Mouse (Mus musculus): Measurements from ENCODE around the gene Ube2v1. TPM values are rescaled to one million over a fixed set of nuclear protein-coding genes. Genes with fewer than 3 reads are reported as not detected.

Gene Ube2v1
- polyA plus RNA-seq, 1 experiment from 2014 or later = 299 TPM

DNA sequence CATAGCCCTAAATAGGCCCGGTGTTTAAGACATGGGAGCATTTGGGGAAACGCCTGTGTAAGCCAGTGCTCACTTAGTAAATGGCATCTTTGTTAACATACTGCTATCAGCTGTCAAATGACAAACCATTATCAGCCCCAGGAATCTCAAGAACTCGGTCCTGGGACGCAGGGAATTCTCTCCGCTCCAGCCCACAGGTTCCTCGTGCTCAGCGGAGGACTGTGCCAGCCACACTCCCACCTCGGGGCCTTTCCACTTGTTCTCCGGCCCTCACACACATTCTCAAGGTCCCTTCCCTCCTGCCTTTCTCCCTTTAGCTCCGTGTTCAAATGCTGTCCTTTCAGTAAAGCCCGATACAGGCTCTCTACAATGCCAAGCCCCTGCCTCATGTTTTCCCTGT is 26.8 kb upstream of the Ube2v1 start:
- H3K4me3 ChIP-seq (replicated peaks; ENCODE audit: low read depth, low read length) = no peak overlapping the region
- 88% methylated on average over 11 of the region's 11 CpGs for WGBS
- no peak overlapping the region for H3K4me2 ChIP-seq (ENCODE audit: low read length)

DNA sequence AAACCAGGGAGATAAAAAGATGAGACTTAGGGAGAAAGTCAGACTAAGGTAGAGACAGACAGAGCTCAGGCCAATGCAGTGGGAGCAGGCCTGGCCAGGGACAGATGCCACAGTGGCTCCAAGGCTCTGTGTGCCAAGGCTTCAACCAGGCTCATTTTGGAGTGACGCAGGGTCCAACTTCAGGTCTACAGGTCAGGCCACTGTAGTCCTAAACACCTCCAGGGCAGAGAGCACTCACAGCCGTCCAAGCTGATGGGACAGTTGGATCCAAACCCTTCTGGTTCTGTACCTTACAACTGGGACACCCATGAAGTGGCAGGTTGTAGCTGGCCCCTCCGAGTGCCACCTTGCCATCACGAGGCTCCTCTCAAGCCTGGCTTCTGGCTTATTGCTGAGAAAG is 26.1 kb upstream of the Ube2v1 start:
- no peak overlapping the region for H3K4me3 ChIP-seq (replicated peaks; ENCODE audit: low read depth, low read length)
- peaks cover 17% of the 10 kb centered on the region for H3K36me3 ChIP-seq (ENCODE audit: control insufficient read depth, insufficient read depth, low read length)
- no peaks in the 10 kb centered on the region for H3K9me3 ChIP-seq (ENCODE audit: control insufficient read depth, low read length)
- 94% methylated on average over 4 of the region's 4 CpGs for WGBS
- H3K4me2 ChIP-seq (ENCODE audit: low read length) = no peak overlapping the region
- ATAC-seq (ENCODE audit: low FRiP score, low TSS enrichment) (no peak), DNase-seq (no peak)
- H3K27me3 ChIP-seq (ENCODE audit: control insufficient read depth, insufficient read depth, low read length) = peaks cover 4% of the 10 kb centered on the region; the same call in 1 of the 2 replicates
- H3K4me1 ChIP-seq (ENCODE audit: control insufficient read depth, insufficient read depth, low read length) = peaks cover 15% of the 10 kb centered on the region
- H3K9ac ChIP-seq (replicated peaks; ENCODE audit: low read length) = no peak overlapping the region
- no peak overlapping the region for H3K27ac ChIP-seq (replicated peaks; ENCODE audit: low read depth, low read length)

More for the DNA sequence above, 26.8 kb upstream of the Ube2v1 start:
- Histone ChIP-seq H3K36me3 (ENCODE audit: control insufficient read depth, insufficient read depth, low read length) (peaks cover 10% of the 10 kb centered on the region), H3K9me3 (ENCODE audit: control insufficient read depth, low read length) (no peaks in the 10 kb centered on the region), H3K27ac (replicated peaks; ENCODE audit: low read depth, low read length) (no peak overlapping the region), H3K27me3 (ENCODE audit: control insufficient read depth, insufficient read depth, low read length) (peaks cover 4% of the 10 kb centered on the region; the same call in 1 of the 2 replicates), H3K9ac (replicated peaks; ENCODE audit: low read length) (no peak overlapping the region), H3K4me1 (ENCODE audit: control insufficient read depth, insufficient read depth, low read length) (peaks cover 15% of the 10 kb centered on the region)
- DNase-seq = no peak
- no peak for ATAC-seq (ENCODE audit: low FRiP score, low TSS enrichment)

DNA sequence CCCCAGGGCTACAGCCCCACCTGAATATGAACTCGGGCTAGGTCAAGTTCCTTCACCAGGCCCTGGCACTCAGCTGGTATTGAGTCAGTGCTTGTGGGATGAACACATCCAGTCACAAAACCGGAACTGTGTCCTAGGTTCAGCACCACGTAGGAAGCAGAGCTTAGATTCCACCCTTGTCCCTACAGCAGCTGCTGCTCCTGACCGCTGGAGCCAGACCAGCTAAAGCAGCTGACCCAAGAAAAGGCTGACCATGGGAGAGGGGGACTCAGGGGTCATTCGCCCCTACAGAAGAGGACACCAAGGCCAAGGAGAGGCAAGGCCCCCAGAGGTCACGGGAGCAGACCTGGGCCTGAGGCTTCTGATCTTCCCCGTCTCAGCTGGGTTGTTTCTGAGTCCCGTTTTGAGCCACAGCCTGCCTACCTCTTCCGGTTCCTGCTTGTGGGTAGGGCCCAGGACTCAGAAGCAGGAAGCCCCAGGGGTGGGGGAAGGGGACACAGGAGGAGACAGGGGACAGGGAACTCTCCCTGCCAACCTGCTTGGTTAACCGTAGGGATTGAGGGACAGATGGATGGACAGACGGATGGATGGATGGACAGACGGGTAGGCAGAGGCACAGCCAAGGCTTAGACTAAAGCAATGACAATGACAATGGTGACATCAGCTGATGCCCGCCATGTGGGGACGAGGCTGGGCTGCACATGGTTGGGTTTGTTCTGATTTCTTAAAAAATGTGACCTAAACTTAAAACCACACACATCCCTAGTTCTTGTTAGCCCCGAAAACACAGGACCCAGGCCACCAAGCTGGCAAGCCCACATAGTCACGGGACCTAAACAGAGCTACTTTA is 25.0 kb upstream of the Ube2v1 start:
- Histone ChIP-seq H3K4me1 (ENCODE audit: control insufficient read depth, insufficient read depth, low read length) (peaks cover 15% of the 10 kb centered on the region), H3K9me3 (ENCODE audit: control insufficient read depth, low read length) (no peaks in the 10 kb centered on the region), H3K27ac (replicated peaks; ENCODE audit: low read depth, low read length) (no peak overlapping the region), H3K4me3 (replicated peaks; ENCODE audit: low read depth, low read length) (no peak overlapping the region), H3K9ac (replicated peaks; ENCODE audit: low read length) (no peak overlapping the region; the same call in 1 of the 2 replicates), H3K4me2 (ENCODE audit: low read length) (no peak overlapping the region), H3K36me3 (ENCODE audit: control insufficient read depth, insufficient read depth, low read length) (peaks cover 19% of the 10 kb centered on the region), H3K27me3 (ENCODE audit: control insufficient read depth, insufficient read depth, low read length) (no peaks in the 10 kb centered on the region)
- ATAC-seq (ENCODE audit: low FRiP score, low TSS enrichment) (no peak), DNase-seq (no peak)
- WGBS = 86% methylated on average over 16 of the region's 16 CpGs

DNA sequence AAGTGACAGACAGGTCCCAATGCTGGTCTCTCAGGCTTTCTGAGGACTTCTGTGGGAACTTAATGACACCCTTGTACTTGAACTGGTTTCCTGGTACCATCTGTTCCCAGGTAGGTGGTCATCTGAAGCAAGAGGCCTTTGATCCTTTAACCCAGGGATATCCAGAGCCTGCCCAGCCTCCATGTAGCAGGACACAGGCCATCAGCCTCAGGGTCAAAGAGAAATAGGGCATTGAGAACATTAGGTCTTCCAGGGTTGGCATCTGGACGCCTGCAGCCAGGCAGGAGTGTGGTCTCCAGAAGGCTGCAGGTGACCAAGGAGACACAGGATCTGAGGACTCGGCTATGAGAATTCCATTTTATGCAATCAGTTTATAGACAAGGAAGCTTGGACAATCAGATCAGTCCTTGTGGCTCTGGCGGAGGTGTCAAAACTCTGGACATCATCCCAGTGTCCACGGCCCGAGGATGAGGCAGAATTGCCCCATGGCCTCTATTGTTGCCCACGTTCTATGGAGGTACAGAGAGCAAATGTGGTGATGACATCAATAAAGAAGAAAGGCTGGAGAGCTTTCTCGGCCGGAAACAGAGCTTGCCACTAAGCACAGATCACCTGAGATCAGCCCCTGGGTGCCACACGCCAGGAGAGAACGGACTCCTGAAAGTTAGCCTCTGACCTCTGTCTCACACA is 23.2 kb upstream of the Ube2v1 start:
- Histone ChIP-seq H3K36me3 (ENCODE audit: control insufficient read depth, insufficient read depth, low read length) (peaks cover 30% of the 10 kb centered on the region), H3K4me2 (ENCODE audit: low read length) (no peak overlapping the region), H3K9ac (replicated peaks; ENCODE audit: low read length) (no peak overlapping the region), H3K4me1 (ENCODE audit: control insufficient read depth, insufficient read depth, low read length) (peaks cover 9% of the 10 kb centered on the region), H3K4me3 (replicated peaks; ENCODE audit: low read depth, low read length) (no peak overlapping the region), H3K27me3 (ENCODE audit: control insufficient read depth, insufficient read depth, low read length) (no peaks in the 10 kb centered on the region), H3K27ac (replicated peaks; ENCODE audit: low read depth, low read length) (no peak overlapping the region), H3K9me3 (ENCODE audit: control insufficient read depth, low read length) (no peaks in the 10 kb centered on the region)
- DNase-seq (no peak), ATAC-seq (ENCODE audit: low FRiP score, low TSS enrichment) (no peak)
- WGBS = 92% methylated on average over 10 of the region's 10 CpGs

DNA sequence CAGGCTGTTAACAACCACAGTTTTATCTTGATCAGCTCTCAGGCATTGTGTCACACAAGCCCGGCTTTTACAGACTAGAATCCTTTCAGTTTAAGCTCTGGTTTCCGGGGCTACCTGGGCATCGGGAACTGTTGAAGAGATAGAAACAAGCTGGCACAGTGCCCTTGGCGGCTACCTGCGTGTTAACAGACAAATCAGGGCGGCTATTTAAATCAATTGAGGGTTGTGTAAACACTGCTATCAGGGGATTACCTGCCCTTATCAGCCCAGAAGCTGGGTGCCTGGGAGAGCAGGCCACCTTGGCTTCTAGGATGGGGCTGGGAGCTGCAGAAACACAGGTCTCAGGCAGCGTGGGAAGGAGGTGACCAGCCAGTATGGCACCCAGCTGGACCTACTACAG is 20.8 kb upstream of the Ube2v1 start:
- Histone ChIP-seq H3K27ac (replicated peaks; ENCODE audit: low read depth, low read length) (no peak overlapping the region), H3K4me1 (ENCODE audit: control insufficient read depth, insufficient read depth, low read length) (no peaks in the 10 kb centered on the region), H3K4me2 (ENCODE audit: low read length) (no peak overlapping the region), H3K27me3 (ENCODE audit: control insufficient read depth, insufficient read depth, low read length) (no peaks in the 10 kb centered on the region), H3K9ac (replicated peaks; ENCODE audit: low read length) (no peak overlapping the region), H3K9me3 (ENCODE audit: control insufficient read depth, low read length) (no peaks in the 10 kb centered on the region), H3K4me3 (replicated peaks; ENCODE audit: low read depth, low read length) (no peak overlapping the region), H3K36me3 (ENCODE audit: control insufficient read depth, insufficient read depth, low read length) (peaks cover 34% of the 10 kb centered on the region)
- ATAC-seq (ENCODE audit: low FRiP score, low TSS enrichment) (no peak), DNase-seq (no peak)
- WGBS = 85% methylated on average over 7 of the region's 7 CpGs

DNA sequence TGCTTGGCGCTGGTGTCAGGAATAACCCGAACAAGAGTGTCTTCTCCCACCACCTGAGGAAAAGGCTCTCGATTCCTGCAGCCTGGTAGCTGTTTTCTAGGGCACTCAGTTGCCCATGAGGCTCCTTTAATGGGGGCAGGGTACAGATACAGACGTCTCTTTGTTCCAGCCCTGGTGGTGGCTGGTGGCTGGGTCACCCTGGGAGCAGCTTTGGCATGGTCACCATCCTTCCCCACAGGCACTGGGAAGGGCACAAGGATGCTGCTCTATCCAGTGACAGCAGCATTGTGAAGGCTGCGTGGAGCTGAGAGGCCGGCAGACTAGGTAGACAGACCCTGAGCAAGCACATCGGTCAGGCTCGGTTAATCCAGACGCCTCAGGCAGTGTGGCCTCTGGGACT is 19.7 kb upstream of the Ube2v1 start:
- no peak overlapping the region for H3K9ac ChIP-seq (replicated peaks; ENCODE audit: low read length)
- no peaks in the 10 kb centered on the region for H3K9me3 ChIP-seq (ENCODE audit: control insufficient read depth, low read length)
- H3K27ac ChIP-seq (replicated peaks; ENCODE audit: low read depth, low read length) = no peak overlapping the region
- peaks cover 34% of the 10 kb centered on the region for H3K36me3 ChIP-seq (ENCODE audit: control insufficient read depth, insufficient read depth, low read length)
- 88% methylated on average over 9 of the region's 9 CpGs for WGBS
- no peaks in the 10 kb centered on the region for H3K4me1 ChIP-seq (ENCODE audit: control insufficient read depth, insufficient read depth, low read length)
- ATAC-seq (ENCODE audit: low FRiP score, low TSS enrichment) = no peak
- no peak overlapping the region for H3K4me3 ChIP-seq (replicated peaks; ENCODE audit: low read depth, low read length)
- H3K27me3 ChIP-seq (ENCODE audit: control insufficient read depth, insufficient read depth, low read length) = no peaks in the 10 kb centered on the region
- H3K4me2 ChIP-seq (ENCODE audit: low read length) = no peak overlapping the region
- no peak for DNase-seq

DNA sequence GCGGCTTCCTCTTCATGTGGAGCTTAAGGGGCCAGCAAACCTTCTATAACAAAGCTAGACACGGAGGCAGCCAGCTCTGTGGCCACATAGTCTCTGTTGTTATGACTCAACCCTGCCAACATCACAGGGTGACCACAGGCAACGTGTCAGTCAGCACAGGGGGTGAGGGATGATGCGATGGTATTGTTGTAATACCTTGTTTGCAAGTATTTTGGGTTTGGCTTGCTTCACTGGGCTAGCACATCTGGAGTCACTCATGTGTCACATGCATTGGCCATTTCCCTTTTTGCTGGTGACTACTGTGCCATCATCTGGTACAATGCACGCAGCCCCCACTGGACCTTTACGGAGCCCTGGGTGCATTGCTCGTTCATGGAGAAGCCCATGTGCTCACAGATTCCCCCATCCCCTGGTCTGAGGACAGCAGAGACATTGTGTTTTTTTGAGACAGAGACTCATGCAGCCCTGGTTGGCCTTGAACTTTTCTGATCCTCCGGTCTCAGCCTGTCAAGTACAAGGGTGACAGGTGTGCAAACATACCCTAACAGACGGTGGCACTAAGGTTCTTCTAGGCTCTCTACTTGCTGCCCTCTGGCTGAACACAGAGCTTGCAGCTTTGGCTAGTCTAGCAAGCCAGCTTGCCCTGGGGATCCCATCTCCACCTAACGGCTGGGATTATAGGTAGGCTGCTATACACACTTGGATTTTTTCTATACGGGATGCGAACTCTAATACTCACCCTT is 17.6 kb upstream of the Ube2v1 start:
- no peak overlapping the region for H3K9ac ChIP-seq (replicated peaks; ENCODE audit: low read length)
- H3K27ac ChIP-seq (replicated peaks; ENCODE audit: low read depth, low read length) = no peak overlapping the region
- no peaks in the 10 kb centered on the region for H3K4me1 ChIP-seq (ENCODE audit: control insufficient read depth, insufficient read depth, low read length)
- peaks cover 41% of the 10 kb centered on the region for H3K36me3 ChIP-seq (ENCODE audit: control insufficient read depth, insufficient read depth, low read length)
- WGBS = 91% methylated on average over 12 of the region's 12 CpGs
- no peak overlapping the region for H3K4me3 ChIP-seq (replicated peaks; ENCODE audit: low read depth, low read length)
- H3K27me3 ChIP-seq (ENCODE audit: control insufficient read depth, insufficient read depth, low read length) = no peaks in the 10 kb centered on the region
- DNase-seq (no peak), ATAC-seq (ENCODE audit: low FRiP score, low TSS enrichment) (no peak)
- no peak overlapping the region for H3K4me2 ChIP-seq (ENCODE audit: low read length)
- H3K9me3 ChIP-seq (ENCODE audit: control insufficient read depth, low read length) = no peaks in the 10 kb centered on the region

DNA sequence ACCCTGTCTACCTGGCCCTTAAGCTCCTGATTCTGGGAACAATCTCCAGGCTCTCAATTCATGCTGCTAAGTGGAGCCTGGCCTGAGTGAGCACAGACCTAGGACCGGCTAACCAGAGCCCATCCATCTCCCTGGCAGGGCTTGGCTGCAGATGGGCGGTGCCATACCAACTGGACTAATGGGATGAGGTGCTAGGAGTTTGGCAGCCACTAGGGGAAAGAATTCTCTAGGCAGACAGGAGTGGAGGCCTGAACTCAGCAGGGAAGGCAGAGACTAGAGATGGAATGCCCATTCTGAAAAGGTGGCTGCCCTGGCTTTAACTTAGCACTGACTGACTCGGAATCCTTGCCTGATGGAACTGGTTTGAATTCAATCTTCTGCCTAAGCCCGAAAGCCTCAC is 14.5 kb upstream of the Ube2v1 start:
- H3K27ac ChIP-seq (replicated peaks; ENCODE audit: low read depth, low read length) = no peak overlapping the region
- H3K4me2 ChIP-seq (ENCODE audit: low read length) = no peak overlapping the region
- no peak overlapping the region for H3K4me3 ChIP-seq (replicated peaks; ENCODE audit: low read depth, low read length)
- no peaks in the 10 kb centered on the region for H3K4me1 ChIP-seq (ENCODE audit: control insufficient read depth, insufficient read depth, low read length)
- peaks cover 29% of the 10 kb centered on the region for H3K36me3 ChIP-seq (ENCODE audit: control insufficient read depth, insufficient read depth, low read length)
- no peak for DNase-seq
- no peak for ATAC-seq (ENCODE audit: low FRiP score, low TSS enrichment)
- 76% methylated on average over 4 of the region's 4 CpGs for WGBS
- H3K9ac ChIP-seq (replicated peaks; ENCODE audit: low read length) = no peak overlapping the region
- no peaks in the 10 kb centered on the region for H3K27me3 ChIP-seq (ENCODE audit: control insufficient read depth, insufficient read depth, low read length)
- H3K9me3 ChIP-seq (ENCODE audit: control insufficient read depth, low read length) = no peaks in the 10 kb centered on the region
